Mouse (Mus musculus) bone marrow macrophage, adult 2 months (primary cell): ENCODE results near the gene Ndufa10.

Source experiments
- CTCF ChIP-seq: IDR thresholded peaks from 2 replicates; pipeline ENCODE4 v1.5.1; 2012; ENCODE audit warnings: low read depth, mild to moderate bottlenecking, low read length, moderate library complexity
- POLR2A ChIP-seq: IDR thresholded peaks from 2 replicates; pipeline ENCODE4 v1.6.1; 2012; ENCODE audit warnings: mild to moderate bottlenecking, low read depth, low read length, borderline replicate concordance

- TF ChIP-seq POLR2A (no peak), CTCF (no peak)
Observed at GRCm38 (mm10) chr1:92485013-92485412, 11.4 kb upstream of the Ndufa10 start, which contains the start of gene Olfr1416.
